Mouse (Mus musculus) heart, embryonic 16.5 days (tissue): Measurements from ENCODE around the gene Synrg. TPM values are rescaled to one million over a fixed set of nuclear protein-coding genes. Genes with fewer than 3 reads are reported as not detected.

Experiments
- ATAC-seq: fragments of 200-750 bp; cut with Nextera tagmentation; replicated peaks from 2 replicates; pipeline ENCODE4 v1.8.0; 2017; ENCODE audit warnings: moderate number of reproducible peaks; ENCODE audit not compliant: insufficient read depth, low FRiP score; ENCODE audit errors: extremely low read depth
- H3K27ac ChIP-seq: fragments of 300-500 bp; sonication (generic); 2 replicates; pipeline ENCODE4 v1.5.1; 2014; ENCODE audit warnings: mild to moderate bottlenecking, low read length, control low read depth, moderate library complexity
- H3K27me3 ChIP-seq: fragments of 300-500 bp; sonication (generic); 2 replicates; pipeline ENCODE4 v1.6.1; 2014; ENCODE audit warnings: low read length, mixed read lengths; ENCODE audit not compliant: control insufficient read depth, insufficient read depth
- H3K36me3 ChIP-seq: fragments of 300-500 bp; sonication (generic); 2 replicates; pipeline ENCODE4 v1.6.1; 2014; ENCODE audit not compliant: control insufficient read depth, insufficient read depth
- H3K4me1 ChIP-seq: fragments of 300-500 bp; sonication (generic); 2 replicates; pipeline ENCODE4 v1.6.1; 2014; ENCODE audit warnings: low read length, mixed read lengths; ENCODE audit not compliant: control insufficient read depth, insufficient read depth
- H3K4me2 ChIP-seq: fragments of 300-500 bp; sonication (generic); 2 replicates; pipeline ENCODE4 v1.6.1; 2014; ENCODE audit warnings: low read depth, mild to moderate bottlenecking, control low read depth, low read length
- H3K4me3 ChIP-seq: fragments of 300-500 bp; sonication (generic); 2 replicates; pipeline ENCODE4 v1.5.1; 2014; ENCODE audit warnings: mild to moderate bottlenecking, control low read depth, low read length
- H3K9ac ChIP-seq: fragments of 300-500 bp; sonication (generic); 2 replicates; pipeline ENCODE4 v1.6.1; 2014; ENCODE audit warnings: low read length, control low read depth
- H3K9me3 ChIP-seq: fragments of 300-500 bp; sonication (generic); replicated peaks from 2 replicates; pipeline ENCODE4 v1.6.1; 2016; ENCODE audit warnings: low read length; ENCODE audit not compliant: control insufficient read depth
- WGBS: fragments of 180-500 bp; shearing (Covaris S2); extraction: QIAGEN DNeasy Blood & Tissue Kit; methylation state at CpG from one replicate; pipeline ENCODE4 v1.1.7; 2014; 5-methylcytosine and 5-hydroxymethylcytosine counted together
- polyA plus RNA-seq: library from polyadenylated mRNA; unstranded; fragments of >200 nt; fragmentation: Nextera tagmentation; extraction: Ambion mirVana; gene quantifications from 2 replicates; pipeline ENCODE4 v1.2.1, GENCODE M21; 2015

Gene Synrg
- polyA plus RNA-seq, 1 experiment from 2014 or later = 8.3 TPM

DNA sequence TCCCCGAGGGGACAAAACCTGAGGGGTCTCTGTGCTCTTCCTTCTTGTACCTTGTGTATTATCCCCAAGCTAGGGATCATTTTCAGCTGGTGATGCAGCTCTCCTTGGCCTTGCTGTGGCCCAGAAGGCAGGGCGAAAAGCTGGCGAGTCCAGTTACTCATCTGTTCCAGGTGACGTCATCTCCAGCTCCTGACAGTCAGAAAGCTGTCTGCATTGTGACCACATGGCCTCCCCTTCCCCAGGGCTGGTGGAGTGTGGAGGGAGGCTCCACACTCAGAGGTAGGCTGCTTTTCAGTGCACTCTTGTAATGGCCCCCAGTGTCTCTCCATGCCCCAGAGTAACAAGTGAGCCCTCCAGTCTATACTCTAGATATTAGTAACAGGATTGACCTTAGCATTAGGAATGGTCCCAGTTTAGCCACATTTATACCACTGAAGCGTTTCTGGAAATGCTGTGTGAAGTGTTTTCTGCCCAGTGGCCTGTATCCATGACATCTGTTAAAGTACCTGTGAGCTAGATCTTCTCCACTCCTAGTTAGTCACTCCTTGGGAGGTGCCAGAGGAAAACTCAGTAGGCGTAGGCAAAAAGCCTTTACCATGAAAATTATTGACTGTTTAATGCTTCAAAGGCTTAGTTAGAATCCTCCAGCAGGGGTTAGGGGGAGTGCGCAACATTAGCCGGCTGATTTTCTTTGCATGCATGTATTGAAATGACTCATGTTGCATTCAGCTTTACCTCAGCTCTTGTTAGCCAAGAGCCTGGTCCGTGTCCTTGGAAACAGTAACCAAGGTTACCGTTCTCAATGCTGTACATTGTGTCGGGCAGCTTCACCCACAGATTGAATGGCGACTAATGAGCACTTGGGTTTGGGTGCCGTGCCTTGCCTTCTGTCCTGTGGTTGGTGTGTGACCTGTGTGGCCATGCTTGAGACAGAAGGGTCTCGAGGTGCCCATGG lies 78.9 kb downstream of the Synrg start:
- H3K9ac ChIP-seq = no peak overlapping the region
- H3K27ac ChIP-seq = no peak overlapping the region
- no peaks in the 10 kb centered on the region; the same call in 1 of the 2 replicates for H3K4me1 ChIP-seq
- peaks cover 3% of the 10 kb centered on the region for H3K27me3 ChIP-seq
- H3K9me3 ChIP-seq = no peaks in the 10 kb centered on the region
- peaks cover 16% of the 10 kb centered on the region for H3K36me3 ChIP-seq
- no peak overlapping the region for H3K4me2 ChIP-seq
- WGBS = 77% methylated on average over 14 of the region's 14 CpGs
- ATAC-seq = no peak
- no peak overlapping the region for H3K4me3 ChIP-seq

DNA sequence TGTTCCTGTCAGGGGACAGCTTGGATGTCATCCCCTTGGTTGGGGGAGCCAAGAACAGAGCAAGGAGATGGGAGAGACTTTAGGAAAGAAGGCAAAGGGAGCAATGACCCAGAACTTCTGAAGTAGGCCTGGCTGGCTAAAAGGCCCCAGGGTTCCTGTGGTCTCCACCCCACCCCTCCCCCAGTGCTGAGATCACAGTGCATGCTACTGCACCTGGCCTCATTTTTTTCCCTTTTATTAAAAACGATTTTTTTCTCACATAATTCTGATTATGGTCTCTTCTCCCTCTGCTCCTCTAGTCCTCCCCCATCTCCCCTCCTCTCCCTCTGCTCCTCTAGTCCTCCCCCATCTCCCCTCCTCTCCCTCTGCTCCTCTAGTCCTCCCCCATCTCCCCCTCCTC lies 80.8 kb downstream of the Synrg start:
- no peaks in the 10 kb centered on the region; the same call in 1 of the 2 replicates for H3K4me1 ChIP-seq
- H3K9ac ChIP-seq = no peak overlapping the region
- H3K4me3 ChIP-seq = no peak overlapping the region
- H3K27me3 ChIP-seq = peaks cover 4% of the 10 kb centered on the region; the same call in 1 of the 2 replicates
- WGBS = 27% methylated on average over 1 of the region's 1 CpGs
- H3K27ac ChIP-seq = no peak overlapping the region
- no peaks in the 10 kb centered on the region for H3K9me3 ChIP-seq
- no peak for ATAC-seq
- H3K4me2 ChIP-seq = no peak overlapping the region
- H3K36me3 ChIP-seq = peaks cover 12% of the 10 kb centered on the region

DNA sequence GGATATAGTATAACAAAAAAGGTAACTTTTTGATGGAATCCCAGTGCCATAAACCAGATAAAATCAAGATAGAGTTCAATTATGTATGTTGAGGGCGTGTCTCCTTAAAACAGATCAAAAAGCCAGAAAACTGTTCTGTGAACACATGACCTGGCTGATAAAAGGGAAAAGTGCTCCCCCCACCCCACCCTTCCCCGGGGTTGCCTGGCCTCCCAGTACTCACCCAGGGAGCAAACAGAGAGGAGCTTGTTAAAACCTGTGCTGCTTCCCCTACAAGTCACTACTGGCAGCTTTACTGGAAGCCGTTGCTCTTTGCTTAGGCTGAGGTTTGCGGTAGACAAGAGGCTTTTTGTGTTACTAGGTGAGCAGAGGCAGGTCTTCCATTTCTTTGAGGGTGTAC lies 83.0 kb downstream of the Synrg start:
- 62% methylated on average over 4 of the region's 4 CpGs for WGBS
- no peaks in the 10 kb centered on the region for H3K4me1 ChIP-seq
- no peak overlapping the region for H3K9ac ChIP-seq

DNA sequence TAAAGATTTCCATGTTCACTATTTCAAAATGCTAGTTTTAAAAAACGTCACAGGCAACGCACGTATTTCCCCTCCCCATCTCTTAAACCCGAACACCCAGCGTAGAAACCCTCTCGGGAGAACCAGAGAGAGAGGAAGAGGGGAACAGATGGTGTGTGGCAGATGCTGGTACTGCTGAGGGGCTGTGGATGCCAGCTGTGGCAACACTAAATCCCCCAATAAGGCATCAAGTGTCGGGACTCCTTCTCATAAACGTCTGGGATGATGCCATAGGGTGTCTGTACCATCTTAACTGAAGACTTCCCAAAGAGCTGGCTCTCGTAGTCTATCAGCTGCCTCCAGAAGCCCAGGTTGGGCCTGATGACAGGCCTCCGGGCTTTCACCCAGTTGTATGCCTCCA lies 84.2 kb downstream of the Synrg start:
- Histone ChIP-seq H3K4me2 (no peak overlapping the region), H3K36me3 (no peaks in the 10 kb centered on the region), H3K4me3 (no peak overlapping the region), H3K27me3 (peaks cover 4% of the 10 kb centered on the region; the same call in 1 of the 2 replicates), H3K4me1 (no peaks in the 10 kb centered on the region), H3K9me3 (no peaks in the 10 kb centered on the region), H3K9ac (no peak overlapping the region), H3K27ac (no peak overlapping the region)
- WGBS = 83% methylated on average over 10 of the region's 10 CpGs
- no peak for ATAC-seq

More for the DNA sequence above, 83.0 kb downstream of the Synrg start:
- 0 out of 2 replicates have a peak, but pooled peaks cover 2% of the 10 kb centered on the region for H3K36me3 ChIP-seq
- ATAC-seq = no peak
- no peaks in the 10 kb centered on the region for H3K9me3 ChIP-seq
- H3K27ac ChIP-seq = no peak overlapping the region
- no peak overlapping the region for H3K4me3 ChIP-seq
- H3K27me3 ChIP-seq = peaks cover 4% of the 10 kb centered on the region; the same call in 1 of the 2 replicates
- H3K4me2 ChIP-seq = no peak overlapping the region

DNA sequence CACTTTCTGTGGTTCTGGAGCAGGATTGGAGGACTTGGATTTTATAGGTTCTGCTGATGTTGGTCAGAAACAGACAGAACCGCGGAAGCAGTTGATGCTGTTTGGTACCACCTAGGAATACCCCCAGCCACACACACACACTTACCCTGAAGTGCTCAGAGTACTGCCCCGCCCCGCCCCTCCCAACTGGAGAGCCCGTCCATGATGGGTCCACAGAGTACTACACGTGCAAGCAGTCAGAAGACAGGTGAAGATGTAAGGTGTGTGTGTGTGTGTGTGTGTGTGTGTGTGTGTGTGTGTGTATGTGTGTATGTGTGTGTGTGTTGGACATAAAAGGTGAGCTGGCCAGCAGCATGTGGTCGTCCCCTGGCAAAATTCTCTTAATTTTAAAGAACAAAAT lies 88.8 kb downstream of the Synrg start:
- no peaks in the 10 kb centered on the region for H3K36me3 ChIP-seq
- no peak overlapping the region for H3K27ac ChIP-seq
- 84% methylated on average over 7 of the region's 7 CpGs for WGBS
- no peak overlapping the region for H3K9ac ChIP-seq
- peaks cover 6% of the 10 kb centered on the region for H3K9me3 ChIP-seq
- no peak overlapping the region for H3K4me2 ChIP-seq
- H3K4me1 ChIP-seq = 0 out of 2 replicates have a peak, but pooled peaks cover 2% of the 10 kb centered on the region
- ATAC-seq = no peak
- no peak overlapping the region for H3K4me3 ChIP-seq
- peaks cover 1% of the 10 kb centered on the region; the same call in 1 of the 2 replicates for H3K27me3 ChIP-seq

DNA sequence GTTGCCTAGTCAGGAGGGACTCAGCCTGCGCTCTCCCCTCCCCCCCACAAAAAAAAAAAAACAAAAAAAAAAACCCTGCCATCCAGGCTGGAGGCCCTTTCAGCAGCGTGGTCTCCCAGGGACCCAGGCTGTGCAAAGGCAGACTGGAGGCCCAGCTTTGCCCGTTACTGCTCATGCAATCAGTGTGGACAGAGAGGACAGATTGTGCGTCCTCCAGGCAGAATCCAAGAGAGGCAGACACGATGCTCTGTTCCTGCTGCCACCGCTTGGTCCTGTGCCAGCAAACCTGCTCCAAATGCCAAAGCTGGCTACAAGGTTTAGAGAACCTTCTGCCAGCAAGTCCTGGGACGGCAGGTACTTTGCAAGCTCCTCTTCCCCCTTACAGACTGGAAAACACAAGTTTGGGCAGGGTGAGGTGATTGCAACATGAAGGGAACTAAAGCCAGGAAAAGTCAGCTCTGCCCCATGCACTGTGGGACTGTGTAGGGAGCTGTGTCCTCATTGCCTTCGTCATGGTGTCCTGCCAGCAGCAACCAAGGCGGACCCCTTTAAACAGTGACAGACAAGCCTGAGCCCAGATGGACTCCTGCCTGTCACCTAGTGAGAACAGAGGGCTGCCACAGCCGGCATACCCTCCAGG lies 89.4 kb downstream of the Synrg start:
- no peak overlapping the region for H3K27ac ChIP-seq
- H3K9me3 ChIP-seq = peaks cover 6% of the 10 kb centered on the region
- H3K4me1 ChIP-seq = 0 out of 2 replicates have a peak, but pooled peaks cover 2% of the 10 kb centered on the region
- H3K36me3 ChIP-seq = no peaks in the 10 kb centered on the region
- no peaks in the 10 kb centered on the region for H3K27me3 ChIP-seq
- no peak overlapping the region for H3K4me2 ChIP-seq
- H3K4me3 ChIP-seq = no peak overlapping the region
- WGBS = 49% methylated on average over 10 of the region's 10 CpGs
- no peak; the same call in 1 of the 2 replicates for ATAC-seq
- no peak overlapping the region for H3K9ac ChIP-seq

DNA sequence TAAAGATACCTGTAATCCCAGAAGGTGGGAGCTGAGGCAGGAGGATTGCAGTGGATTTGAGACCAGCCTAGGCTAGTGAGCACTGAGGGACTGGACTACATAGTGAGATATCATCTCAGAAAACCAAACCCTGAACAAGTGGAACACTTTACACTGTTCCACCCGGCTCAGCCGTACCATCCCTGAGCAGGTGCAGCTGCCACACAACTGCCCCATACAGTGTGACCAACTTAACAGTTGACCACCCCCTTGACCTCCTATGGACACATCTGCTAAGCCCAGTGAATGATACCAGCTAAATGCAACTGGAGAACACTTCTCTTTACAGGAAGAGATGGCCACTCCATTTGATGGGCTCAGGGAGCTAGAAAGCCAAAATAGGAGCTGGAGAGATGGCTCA lies 93.2 kb downstream of the Synrg start:
- ATAC-seq = no peak
- 89% methylated on average over 2 of the region's 2 CpGs for WGBS
- H3K36me3 ChIP-seq = no peaks in the 10 kb centered on the region

DNA sequence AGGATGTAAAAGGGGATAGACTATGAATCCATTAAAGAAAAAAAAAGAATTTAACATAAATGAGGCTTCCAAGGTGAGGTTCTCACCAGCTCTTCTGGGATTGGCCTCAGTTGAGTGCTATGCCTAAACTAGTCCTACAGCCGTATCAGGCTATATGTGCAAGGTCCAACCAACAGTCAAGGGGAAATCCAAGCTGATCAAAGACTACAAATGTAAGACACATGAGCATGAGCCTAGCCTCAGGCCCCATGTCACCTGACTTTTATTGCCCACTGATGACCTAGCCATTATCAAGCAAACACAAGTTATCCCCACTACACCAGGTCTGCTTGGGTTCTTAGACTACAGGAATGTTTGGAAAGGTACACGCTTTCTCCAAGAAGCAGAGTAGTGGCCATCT lies 95.6 kb downstream of the Synrg start:
- Histone ChIP-seq H3K9me3 (peaks cover 6% of the 10 kb centered on the region), H3K9ac (no peak overlapping the region), H3K4me1 (peaks cover 5% of the 10 kb centered on the region; the same call in 1 of the 2 replicates), H3K27me3 (peaks cover 4% of the 10 kb centered on the region; the same call in 1 of the 2 replicates), H3K4me3 (no peak overlapping the region), H3K36me3 (no peaks in the 10 kb centered on the region), H3K27ac (no peak overlapping the region), H3K4me2 (no peak overlapping the region)
- no peak for ATAC-seq
- 90% methylated on average over 2 of the region's 2 CpGs for WGBS

More for the DNA sequence above, 93.2 kb downstream of the Synrg start:
- no peak overlapping the region for H3K4me2 ChIP-seq
- no peak overlapping the region for H3K27ac ChIP-seq
- peaks cover 2% of the 10 kb centered on the region; the same call in 1 of the 2 replicates for H3K4me1 ChIP-seq
- H3K9me3 ChIP-seq = peaks cover 6% of the 10 kb centered on the region
- H3K27me3 ChIP-seq = peaks cover 4% of the 10 kb centered on the region; the same call in 1 of the 2 replicates
- H3K4me3 ChIP-seq = no peak overlapping the region
- H3K9ac ChIP-seq = no peak overlapping the region
